Mouse (Mus musculus) skeletal muscle tissue, adult 2 months (tissue): ENCODE results near the gene Col1a1.
A peak's percentile ranks its signal among the peaks of the same experiment; 100 is the strongest.

Experiments used
- DNase-seq: peaks from one replicate; pipeline ENCODE4 v3.0.0-alpha.2; 2012; ENCODE audit warnings: low read depth, low spot score

The Col1a1 gene

GRCm38 (mm10) chr11:94974951-94975350 lies 38.9 kb downstream of the Col1a1 start:
- DNase-seq, result peak; percentile 83

GRCm38 (mm10) chr11:94976199-94976598 lies 40.2 kb downstream of the Col1a1 start, which contains the start of gene Sgca:
TSS of gene Sgca (minus strand) at chr11:94976327.
- DNase-seq, result peak; percentile 69

- no peak for DNase-seq
These were observed 42.3 kb downstream of the Col1a1 start for GRCm38 (mm10) chr11:94978178-94978915.

GRCm38 (mm10) chr11:94978947-94979346 lies 42.9 kb downstream of the Col1a1 start:
- DNase-seq, result peak; percentile 96

- no peak for DNase-seq
These were observed 43.6 kb downstream of the Col1a1 start for GRCm38 (mm10) chr11:94979462-94980179.

GRCm38 (mm10) chr11:94985140-94985539 lies 49.1 kb downstream of the Col1a1 start:
- DNase-seq, result no peak

GRCm38 (mm10) chr11:94985822-94986221 lies 49.8 kb downstream of the Col1a1 start:
- no peak for DNase-seq

GRCm38 (mm10) chr11:94986435-94986834 lies 50.4 kb downstream of the Col1a1 start:
- DNase-seq, result no peak

- DNase-seq, result no peak
These were observed 51.3 kb downstream of the Col1a1 start for GRCm38 (mm10) chr11:94987341-94987740.

- DNase-seq, result no peak
These were observed 51.8 kb downstream of the Col1a1 start for GRCm38 (mm10) chr11:94987851-94988250.

GRCm38 (mm10) chr11:94988780-94989561 lies 52.9 kb downstream of the Col1a1 start:
- DNase-seq, result peak; percentile 76

GRCm38 (mm10) chr11:94989562-94990017 lies 53.6 kb downstream of the Col1a1 start:
- peak; percentile 92 for DNase-seq

- no peak for DNase-seq
These were observed 54.2 kb downstream of the Col1a1 start for GRCm38 (mm10) chr11:94990102-94990748.

GRCm38 (mm10) chr11:94990749-94991577 lies 54.9 kb downstream of the Col1a1 start, which contains the start of gene Ppp1r9b:
TSS of gene Ppp1r9b (plus strand) at chr11:94991035.
- DNase-seq, result peak; percentile 93

GRCm38 (mm10) chr11:94991641-94992479 lies 55.8 kb downstream of the Col1a1 start:
- DNase-seq, result no peak

GRCm38 (mm10) chr11:94992480-94992753 lies 56.4 kb downstream of the Col1a1 start:
- no peak for DNase-seq

GRCm38 (mm10) chr11:94992754-94993606 lies 57.0 kb downstream of the Col1a1 start:
- no peak for DNase-seq

- DNase-seq, result no peak
These were observed 58.3 kb downstream of the Col1a1 start for GRCm38 (mm10) chr11:94994208-94994814.
